Mouse (Mus musculus) olfactory bulb, adult 2 months (tissue): ENCODE measurements around the gene Klk1.

Source experiments
- CTCF ChIP-seq: fragments of 200-500 bp; IDR thresholded peaks from 2 replicates; pipeline ENCODE4 v1.5.1; 2012; ENCODE audit warnings: low read depth, mild to moderate bottlenecking, low read length, moderate library complexity; ENCODE audit not compliant: insufficient read depth
- POLR2A ChIP-seq: fragments of 200-500 bp; IDR thresholded peaks from 2 replicates; pipeline ENCODE4 v1.6.1; 2012; ENCODE audit warnings: mild to moderate bottlenecking, low read depth, low read length, moderate library complexity; ENCODE audit not compliant: insufficient read depth

DNA sequence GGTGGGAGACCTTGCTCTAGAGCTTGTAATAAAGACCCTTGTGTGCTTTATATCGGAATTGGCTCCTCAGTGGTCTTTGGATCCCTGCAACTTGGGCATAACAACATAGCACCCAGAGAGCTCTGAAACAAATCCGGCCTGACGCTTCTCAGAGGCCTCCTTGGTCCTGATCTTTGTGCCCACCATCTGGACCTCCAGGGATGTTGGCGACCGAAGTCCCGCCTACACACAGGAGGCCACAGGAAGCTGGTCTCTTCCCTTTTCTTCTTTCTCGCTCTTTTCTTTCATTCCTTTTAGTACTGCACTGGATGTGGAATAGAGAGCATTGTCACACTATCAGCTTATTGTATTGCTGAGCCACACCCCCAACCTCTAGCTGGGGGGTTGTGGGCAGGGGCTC is 48.3 kb downstream of the Klk1 start:
- no peak for TF ChIP-seq CTCF
- no peak for TF ChIP-seq POLR2A
